Mouse (Mus musculus) brain, adult 2 months (tissue): ENCODE measurements around the gene Gm21560.
"Not testable (repeated sequence)": the region's sequence is repeated elsewhere in the genome, so short reads cannot be mapped to it uniquely, and the experiment has no call there.

Experiments
- DNase-seq: peaks from one replicate; pipeline ENCODE4 v3.0.0; 2011; ENCODE audit warnings: low read depth, low spot score

The Gm21560 gene

DNA sequence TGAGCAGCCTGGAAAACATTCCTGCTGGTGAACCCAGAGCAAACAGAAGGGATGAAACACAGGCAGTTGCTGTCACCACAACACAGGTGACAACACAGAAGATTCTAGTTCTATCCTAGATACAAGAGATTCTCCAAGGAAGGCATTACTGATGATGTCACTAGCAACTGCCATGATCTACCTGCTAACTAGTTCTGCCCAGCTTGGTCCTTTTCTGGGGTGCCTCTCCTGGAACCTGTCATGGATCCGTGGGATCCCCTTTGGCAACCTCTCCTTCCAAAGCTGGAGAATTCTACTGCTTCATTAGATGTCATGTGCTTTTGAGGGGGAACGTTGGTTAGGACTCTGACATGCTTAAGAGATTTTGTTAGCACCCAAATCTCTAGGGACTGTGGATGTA lies at the start of gene Gm21560:
Gene Gm21560 (minus strand): TSS at position 101 of the 400 bp plus-strand sequence.
- not testable (repeated sequence) for DNase-seq

DNA sequence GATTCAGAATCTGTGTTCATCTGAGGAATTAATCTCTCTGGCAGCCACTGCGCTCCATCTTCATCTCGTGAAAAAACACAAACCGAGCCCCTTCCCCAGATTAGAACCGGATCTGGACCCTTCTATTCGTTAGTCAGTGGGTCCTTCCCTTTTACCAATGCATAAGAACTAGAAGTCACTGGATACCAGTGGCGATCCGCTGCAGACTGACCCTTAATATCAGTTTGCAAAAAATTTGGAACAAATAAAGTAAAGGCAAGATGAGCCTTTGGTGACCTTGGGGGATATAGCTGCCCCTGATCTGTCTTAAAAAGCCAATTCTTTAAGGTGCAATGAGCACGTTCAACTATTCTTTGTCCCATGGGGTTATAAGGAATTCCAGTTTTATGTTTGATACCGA lies 55.6 kb downstream of the Gm21560 start:
- not testable (repeated sequence) for DNase-seq

DNA sequence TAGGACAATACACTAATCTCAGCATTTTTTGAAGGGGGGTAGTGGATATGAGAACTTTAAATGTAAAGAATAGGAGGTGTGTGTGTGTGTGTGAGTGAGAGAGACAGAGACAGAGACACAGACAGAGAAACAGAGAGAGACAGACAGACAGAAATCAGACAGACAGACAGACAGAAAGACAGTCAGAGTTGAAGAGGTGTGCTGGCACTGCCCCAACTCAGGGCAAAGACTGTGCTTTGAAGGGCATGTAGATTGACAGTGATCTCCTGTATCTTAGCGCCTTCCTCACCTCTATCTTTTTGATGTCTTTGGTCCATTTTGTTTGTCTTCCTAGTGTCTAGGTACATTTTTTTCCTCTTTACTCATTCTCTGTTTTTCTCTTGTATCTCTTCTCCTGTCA lies 58.0 kb downstream of the Gm21560 start:
- DNase-seq = not testable (repeated sequence)
